Mouse (Mus musculus) megakaryocyte, adult 5-6 weeks (primary cell): ENCODE results near the gene Slc15a1. TPM values are rescaled to one million over a fixed set of nuclear protein-coding genes. Genes with fewer than 3 reads are reported as not detected.

ENCODE experiments used
- ATAC-seq: 2 replicates; pipeline ENCODE4 v1.8.0; 2016; ENCODE audit warnings: mild to moderate bottlenecking, inconsistent platforms; ENCODE audit not compliant: poor library complexity, severe bottlenecking
- total RNA-seq, 2 experiments: library from RNA; stranded (forward) in 1 of 2; stranded (reverse) in 1 of 2; fragments of 153-499, 151-499 nt in 1 of 2; fragments of 221-1000, 200-1000 nt in 1 of 2; gene quantifications; 2 replicates each; pipeline versions ENCODE4 v1.2.3 to v1.2.4; 2015 to 2017

Slc15a1 gene
- total RNA-seq, 2 experiments from 2014 or later: not detected

GRCm38 (mm10) chr14:121452227-121452626 is 52.8 kb downstream of the Slc15a1 start:
- no peak for ATAC-seq

DNA sequence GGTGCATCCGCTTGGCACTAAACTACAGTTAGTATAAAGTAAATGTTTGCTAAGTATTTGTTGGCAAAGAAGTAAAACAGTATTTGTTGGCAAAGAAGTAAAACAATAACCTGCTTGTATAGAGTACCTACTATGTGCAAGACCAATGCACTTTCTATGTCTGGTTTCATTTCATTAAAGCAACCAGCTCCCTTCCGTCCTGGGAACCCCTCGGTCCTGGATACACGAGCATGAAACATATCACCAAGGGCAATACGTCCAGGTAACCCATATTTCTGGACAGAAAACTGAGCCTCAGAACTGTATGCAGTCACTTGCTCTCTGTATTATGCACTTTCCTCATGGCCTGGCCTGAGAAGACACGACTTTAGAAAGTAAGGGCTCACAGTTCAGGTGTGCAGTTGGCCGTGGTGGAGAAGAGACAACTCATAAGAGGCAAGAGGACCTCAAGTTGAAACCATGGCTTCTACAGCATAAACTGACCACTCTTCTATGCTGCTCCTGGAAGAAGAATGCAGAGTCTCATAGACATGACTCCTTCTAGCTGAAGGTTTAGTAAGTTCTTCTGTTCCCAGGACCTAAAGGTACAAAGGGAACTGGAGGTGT is 53.5 kb downstream of the Slc15a1 start:
- no peak for ATAC-seq

GRCm38 (mm10) chr14:121450504-121451423 is 54.3 kb downstream of the Slc15a1 start:
- peak; percentile 82 for ATAC-seq

DNA sequence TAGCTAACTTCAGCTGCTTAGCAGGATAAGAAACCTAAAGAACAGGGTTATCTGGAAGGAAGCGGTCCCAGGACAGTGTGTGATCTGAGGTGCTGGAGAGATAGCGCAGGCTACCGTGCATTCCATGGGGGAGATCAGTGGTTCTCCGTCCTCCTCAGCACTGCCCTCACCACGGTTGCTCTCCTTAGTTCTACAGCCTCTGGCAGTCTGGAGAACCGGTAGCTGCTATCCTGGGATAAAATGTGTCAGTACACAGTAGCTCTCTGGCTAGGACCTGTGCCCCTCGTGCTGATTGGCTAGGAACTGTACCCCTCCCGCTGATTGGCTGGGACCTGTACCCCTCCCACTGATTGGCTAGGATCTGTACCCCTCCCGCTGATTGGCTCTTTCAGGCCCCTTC is 58.1 kb downstream of the Slc15a1 start:
- ATAC-seq: no peak

DNA sequence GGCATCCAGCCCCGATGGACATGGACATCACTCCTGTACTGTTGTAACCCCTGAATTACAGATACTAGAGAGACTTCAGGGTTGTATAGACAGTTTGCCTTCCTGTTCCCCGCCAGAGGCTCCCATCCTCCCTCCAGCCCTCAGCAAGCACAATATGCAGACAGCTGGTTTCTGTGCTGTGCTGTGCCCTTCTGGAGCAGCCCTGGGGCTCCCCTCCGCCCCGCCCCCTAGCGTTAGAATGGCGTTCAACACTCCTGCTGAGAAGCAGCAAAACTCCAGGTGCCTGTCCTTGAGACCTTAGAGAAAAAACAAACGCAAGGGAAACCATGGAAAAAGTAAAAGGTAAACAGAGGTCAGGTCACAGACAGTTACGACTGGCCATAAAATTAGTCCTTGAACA is 59.9 kb downstream of the Slc15a1 start:
- ATAC-seq: peak; percentile 83

DNA sequence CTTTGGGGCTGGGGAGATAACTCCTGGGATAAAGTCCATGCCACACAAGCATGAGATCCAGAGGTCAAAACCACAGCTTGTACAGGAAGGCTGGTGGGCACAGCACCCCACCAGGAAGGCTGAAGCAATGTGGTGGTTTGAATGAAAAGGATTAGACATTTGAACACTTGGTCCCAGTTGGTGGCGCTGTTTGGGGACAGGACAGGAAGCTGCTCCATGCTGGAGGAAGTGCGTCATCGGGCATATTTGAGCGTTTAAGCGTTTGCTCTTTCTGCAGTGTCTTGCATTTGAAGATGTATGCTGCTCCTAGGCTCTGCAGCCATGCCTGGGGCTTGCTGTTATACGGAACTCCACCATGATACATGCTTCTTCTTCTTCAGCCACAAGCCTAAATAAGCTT is 64.2 kb downstream of the Slc15a1 start:
- no peak for ATAC-seq

- peak; percentile 44; the same call in 1 of the 2 replicates for ATAC-seq
Observed at GRCm38 (mm10) chr14:121437026-121437425, 68.0 kb downstream of the Slc15a1 start.

DNA sequence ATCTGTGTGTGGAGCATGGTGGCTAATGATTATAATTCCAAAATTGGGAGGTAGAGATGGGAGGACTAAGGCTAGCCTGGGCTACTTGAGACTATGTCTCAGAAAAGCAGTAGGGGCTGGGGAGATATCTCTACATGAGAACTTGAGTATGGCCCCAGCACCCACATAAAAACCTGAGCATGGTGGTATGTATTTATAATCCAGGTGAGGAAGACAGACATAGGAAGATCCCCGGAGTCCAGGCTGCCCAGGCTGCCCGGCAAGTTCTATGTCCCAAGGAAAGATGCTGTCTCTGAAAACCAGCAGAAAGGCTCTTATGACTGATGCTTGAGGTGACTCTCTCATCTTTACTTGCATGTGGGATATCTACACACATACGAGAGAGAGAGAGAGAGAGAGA is 68.6 kb downstream of the Slc15a1 start:
- ATAC-seq: no peak

GRCm38 (mm10) chr14:121435794-121436193 is 69.3 kb downstream of the Slc15a1 start:
- no peak for ATAC-seq

- no peak for ATAC-seq
Observed at GRCm38 (mm10) chr14:121431261-121431660, 73.8 kb downstream of the Slc15a1 start.

- ATAC-seq: no peak
Observed at GRCm38 (mm10) chr14:121429854-121430535, 75.1 kb downstream of the Slc15a1 start.

DNA sequence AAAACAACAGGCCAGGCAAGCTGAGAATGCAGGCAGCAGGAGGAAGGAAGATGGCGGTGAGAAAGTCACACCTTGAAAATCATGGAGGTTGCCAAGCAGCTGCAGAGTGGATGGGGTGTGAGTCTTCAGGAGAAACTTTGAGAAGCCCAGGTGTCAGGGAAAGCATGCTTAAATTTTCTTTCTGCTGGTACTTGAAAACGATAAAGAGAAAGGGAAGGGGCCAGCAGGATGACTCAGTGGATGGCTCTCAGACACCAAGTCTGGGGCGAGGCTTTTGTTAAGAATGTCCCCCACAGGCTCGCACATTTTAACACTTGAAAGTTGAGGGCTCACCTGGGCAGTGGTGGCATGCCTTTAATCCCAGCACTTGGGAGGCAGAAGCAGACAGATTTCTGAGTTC is 76.9 kb downstream of the Slc15a1 start:
- ATAC-seq: no peak

GRCm38 (mm10) chr14:121426743-121427142 is 78.3 kb downstream of the Slc15a1 start:
- 0 out of 2 replicates have a peak, but pooled peaks have one; percentile 27 for ATAC-seq

DNA sequence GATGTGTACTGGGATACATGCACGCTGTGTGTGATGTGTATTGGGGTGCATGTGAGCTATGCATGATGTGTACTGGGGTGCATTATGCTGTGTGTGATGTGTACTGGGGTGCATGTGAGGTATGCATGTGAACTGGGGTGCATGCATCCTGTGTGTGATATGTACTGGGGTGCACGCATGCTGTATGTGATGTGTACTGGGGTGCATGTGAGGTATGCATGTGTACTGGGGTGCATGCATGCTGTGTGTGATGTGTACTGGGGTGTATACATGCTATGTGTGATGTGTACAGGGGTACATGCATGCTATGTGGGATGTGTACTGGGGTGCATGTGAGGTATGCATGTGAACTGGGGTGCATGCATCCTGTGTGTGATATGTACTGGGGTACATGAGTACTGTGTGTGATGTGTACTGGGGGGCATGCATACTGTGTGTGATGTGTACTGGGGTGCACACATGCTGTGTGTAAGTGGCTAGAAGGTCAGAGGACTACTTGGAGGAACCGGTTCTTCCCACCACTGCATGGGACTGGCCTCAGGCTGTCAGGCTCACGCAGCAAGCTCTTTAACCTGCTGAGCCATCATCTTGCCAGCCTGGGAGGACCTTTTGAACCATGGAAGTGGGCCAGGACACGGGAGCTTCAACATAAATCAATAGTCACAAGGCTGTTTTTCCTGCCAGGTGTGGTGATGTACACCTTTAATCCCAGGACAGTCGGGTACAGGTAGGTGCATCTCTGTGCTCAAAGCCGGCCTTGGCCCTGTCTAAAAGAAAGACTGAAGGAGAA is 79.9 kb downstream of the Slc15a1 start:
- ATAC-seq: no peak

DNA sequence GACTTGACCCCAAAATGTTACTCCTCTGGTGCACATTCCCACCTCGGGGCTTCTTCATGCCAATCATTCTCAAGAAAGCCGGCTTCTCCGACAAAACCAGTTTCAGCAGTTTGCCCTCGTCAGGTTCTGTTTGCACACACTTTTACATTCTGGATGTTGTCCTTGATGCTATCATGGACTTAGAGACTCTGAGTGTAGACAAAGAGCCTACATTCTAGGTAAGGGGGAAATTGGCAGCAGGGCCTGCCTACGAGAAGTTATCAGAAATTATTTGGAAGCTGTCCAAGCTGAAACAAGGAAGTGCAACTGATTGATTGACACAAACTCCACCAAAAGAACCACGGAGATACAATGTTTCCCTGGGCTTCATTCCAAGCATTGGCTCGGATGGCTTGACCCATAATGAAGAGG is 81.7 kb downstream of the Slc15a1 start:
- peak; percentile 34 for ATAC-seq

DNA sequence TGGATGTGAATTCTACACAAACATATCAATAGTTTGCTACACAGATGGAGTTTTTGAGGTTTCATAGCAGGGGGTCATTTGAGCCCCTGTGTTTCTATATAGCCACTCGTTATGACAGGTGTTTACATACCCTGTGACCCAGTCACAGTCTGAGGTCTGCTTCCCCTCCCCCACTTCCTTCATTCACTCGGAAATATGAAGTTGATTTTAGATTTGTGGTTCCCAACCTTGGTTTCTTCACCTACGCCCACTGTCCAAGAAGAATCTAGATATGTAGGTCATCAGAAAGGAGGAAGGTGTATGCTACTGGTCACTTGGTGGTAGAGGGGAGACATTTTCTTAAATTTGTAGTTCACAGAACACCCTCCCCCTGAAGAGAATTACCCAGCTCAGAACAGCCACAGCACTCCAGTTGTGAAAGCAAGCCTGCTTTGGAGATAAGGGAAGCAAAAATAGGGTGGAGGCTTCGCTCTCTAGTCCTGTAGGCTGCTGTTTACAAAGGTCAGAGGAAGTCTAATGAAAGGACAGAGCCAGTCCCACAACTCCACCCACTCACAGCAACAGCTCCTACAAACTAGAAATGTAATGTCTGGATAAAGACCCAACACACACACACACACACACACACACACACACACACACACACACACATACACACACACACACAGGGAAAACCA is 82.2 kb downstream of the Slc15a1 start:
- ATAC-seq: peak; percentile 78

- ATAC-seq: no peak
Observed at GRCm38 (mm10) chr14:121422000-121422399, 83.1 kb downstream of the Slc15a1 start.

DNA sequence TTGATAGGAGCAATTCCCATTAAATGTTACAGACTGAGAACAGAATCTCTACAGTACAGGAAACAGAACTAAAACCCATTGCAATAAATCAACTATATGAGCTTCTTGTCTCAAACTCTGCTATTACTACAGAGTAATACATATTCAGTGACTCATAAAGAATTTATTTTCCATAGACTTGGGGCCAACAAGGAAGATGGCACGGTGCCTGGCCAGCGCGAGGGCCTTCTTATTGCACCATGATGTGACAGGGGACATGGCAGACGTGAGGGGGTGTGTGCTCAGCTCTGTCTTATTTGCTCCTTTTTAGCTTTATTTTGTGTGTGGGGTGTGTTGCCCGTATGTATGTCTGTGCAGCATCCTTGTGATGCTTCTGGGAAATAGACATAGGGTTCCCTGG is 87.5 kb downstream of the Slc15a1 start:
- no peak for ATAC-seq

DNA sequence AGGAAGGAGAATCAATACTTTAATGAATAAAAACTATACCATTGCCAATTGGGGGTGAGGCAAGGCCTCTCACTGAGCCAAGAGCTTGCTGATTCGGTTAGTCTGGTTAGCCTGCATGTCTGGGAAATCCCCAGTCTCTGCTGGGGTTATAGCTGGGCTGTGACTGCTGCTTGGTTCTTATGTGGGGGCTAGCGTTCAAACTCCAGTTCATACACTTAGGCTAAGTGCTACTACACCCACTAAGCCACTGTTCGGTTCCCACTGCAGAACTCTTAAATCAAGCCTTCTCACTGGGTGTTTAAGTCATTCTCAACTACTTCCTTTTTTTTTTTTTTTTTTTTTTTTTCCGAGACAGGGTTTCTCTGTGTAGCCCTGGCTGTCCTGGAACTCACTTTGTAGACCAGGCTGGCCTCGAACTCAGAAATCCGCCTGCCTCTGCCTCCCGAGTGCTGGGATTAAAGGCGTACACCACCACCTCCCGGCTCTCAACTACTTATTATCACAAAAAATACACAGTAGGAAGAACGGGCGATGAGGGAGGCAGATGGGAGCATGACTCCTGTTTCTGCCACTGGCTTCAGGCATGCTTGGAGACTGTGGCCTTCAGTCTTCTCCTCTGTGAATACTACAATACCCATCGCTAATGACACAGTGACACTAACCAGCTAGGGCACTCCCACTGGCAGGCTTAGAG is 88.3 kb downstream of the Slc15a1 start:
- ATAC-seq: peak; percentile 73
